Mouse (Mus musculus): ENCODE results near the gene Lbx2.

DNA sequence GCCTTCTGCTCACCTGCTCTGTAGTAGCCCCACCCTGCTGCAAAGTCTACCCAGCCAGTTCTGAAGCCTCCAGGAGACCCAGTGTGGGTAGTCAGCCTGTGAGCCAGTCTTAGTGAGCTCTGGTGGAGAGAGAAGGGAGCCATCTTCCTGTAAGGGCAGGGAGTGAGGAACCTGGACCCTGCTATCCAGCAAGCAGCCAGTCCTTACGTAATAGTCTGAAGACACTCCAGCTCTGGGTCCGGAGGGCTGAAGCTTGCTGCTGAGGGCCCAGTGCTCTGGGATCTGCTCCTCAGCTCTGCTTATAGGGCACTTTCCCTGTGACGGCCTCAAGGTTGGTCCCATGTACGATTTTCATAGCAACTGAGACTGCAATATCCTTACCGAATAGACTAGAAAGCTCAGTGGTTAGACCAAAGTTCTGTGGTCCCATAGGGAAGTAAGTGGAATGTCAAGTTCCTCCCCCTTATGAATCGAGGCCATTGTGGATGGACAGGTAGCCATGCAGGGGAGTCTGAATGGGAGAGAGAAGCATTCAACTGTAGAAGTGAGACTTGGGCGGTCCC lies 48.9 kb downstream of the Lbx2 start, which contains the start of gene Rtkn:
- no peak for TF ChIP-seq MYOD1 (IDR thresholded peaks at IDR 0.05; ENCODE audit: control insufficient read depth in 1 of 3, insufficient read length in 2 of 3, low read depth in 2 of 3)
- no peak for TF ChIP-seq MAX (IDR thresholded peaks at IDR 0.05; ENCODE audit: low read depth)
- TF ChIP-seq POLR2A (IDR thresholded peaks at IDR 0.05; ENCODE audit: insufficient read length, low read depth) = no peak
